Mouse (Mus musculus): ENCODE data around the gene Smoc2.

Gene Smoc2

GRCm38 (mm10) chr17:14353219-14354079 is 74.1 kb downstream of the Smoc2 start:
- DNase-seq, result no peak

- DNase-seq, result no peak
Observed at GRCm38 (mm10) chr17:14361511-14361910, 82.2 kb downstream of the Smoc2 start.

- DNase-seq, result no peak
Observed at GRCm38 (mm10) chr17:14370476-14370875, 91.2 kb downstream of the Smoc2 start.

GRCm38 (mm10) chr17:14371606-14372005 is 92.3 kb downstream of the Smoc2 start:
- DNase-seq, result no peak

GRCm38 (mm10) chr17:14372324-14373145 is 93.2 kb downstream of the Smoc2 start:
- DNase-seq, result peak; percentile 46 to 58

DNA sequence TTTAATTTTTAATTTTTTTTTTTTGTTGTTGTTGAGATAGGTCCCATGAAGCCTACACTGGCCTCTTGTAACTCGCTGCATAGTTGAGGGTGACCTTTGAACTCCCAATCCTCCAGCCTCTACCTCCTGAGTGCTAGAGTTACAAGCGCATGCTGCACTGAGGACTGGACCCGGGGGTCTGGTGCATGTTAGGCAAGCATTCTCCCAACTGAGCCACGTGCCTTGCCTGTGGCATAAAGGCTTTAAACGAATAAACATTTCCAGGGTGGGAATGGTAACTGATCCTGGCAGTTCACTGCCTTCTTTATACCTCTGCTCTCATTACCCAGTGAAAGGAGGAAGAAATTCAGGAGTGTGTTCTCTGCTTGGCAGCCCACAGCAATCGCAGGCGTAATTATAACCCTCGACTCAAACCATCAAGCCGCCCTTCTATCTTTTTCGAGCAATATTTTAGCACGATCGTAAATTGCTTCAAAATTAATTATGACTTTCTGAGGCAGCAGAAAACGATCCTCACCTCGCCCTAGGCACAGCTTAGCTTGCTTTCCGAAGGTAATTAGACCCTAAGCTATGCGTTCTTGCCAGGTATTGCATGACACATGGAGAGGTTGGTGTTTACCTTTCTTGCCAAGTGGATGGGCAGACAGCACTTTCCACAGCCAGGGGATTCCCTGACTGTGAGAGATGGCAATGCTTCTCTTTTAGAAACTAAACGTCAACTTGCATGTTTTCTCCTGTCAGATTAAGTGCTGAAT is 99.6 kb downstream of the Smoc2 start:
- no peak for DNase-seq

DNA sequence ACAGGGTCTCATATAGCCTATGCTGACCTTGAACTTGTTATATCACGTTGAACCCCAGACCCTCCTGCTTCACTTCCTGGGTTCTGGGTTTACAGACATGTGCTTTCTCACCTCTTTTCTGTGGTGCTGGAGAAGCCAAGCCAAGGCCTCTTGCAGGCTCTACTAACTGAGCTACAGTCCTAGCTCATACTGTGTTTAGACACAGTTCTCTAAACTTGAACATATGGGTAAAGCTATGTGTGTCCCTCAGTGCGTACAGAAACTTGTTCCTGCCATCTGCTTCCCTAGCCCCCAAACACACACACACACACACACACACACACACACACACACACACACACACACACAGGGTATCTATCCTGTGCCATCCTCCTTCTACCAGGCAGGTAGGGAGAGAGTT is 100.2 kb downstream of the Smoc2 start:
- no peak for DNase-seq

- DNase-seq, result no peak
Observed at GRCm38 (mm10) chr17:14379966-14380365, 100.7 kb downstream of the Smoc2 start.

GRCm38 (mm10) chr17:14380526-14380925 is 101.2 kb downstream of the Smoc2 start:
- DNase-seq, result no peak

GRCm38 (mm10) chr17:14381482-14381881 is 102.2 kb downstream of the Smoc2 start:
- DNase-seq, result no peak

DNA sequence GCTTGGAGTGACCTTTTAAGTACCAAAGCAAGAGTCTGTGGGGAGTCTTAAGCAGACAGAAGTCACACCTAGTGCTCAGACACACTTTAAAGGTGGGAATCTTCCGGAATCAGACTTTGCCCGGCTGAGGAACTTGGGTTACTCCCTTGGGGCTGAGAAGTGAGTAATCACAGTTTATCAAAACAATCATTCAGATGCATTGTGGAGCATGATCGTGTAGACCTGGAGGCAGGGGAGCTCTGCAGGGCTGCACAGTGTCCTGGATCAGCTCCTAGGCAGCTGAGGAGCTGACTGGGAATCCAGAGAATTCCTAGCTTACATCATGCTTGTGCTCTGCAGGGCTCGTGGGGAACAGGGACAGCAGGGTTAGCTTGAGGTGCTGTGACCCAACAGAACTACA is 104.7 kb downstream of the Smoc2 start:
- no peak for DNase-seq

- DNase-seq, result no peak
Observed at GRCm38 (mm10) chr17:14384980-14385379, 105.7 kb downstream of the Smoc2 start.

DNA sequence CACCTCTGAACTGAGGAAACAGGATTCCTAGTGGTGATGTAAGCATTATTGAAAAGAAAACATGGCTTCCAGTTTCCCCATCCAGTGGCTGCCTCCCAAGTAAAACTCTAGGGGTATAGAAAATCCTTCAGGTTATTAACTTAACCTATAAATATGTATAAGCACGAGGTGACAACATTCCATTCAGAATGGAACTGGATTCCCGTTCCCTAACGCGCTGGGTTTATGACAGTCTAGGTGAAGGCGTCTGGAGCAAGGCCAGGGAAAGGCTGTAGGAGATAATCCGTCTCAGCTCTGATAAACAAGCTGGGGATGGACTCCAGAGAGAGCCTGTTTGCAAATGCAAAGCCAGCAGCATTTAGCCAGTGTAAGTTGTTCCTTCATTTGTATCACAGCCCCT is 108.0 kb downstream of the Smoc2 start:
- DNase-seq, result no peak

DNA sequence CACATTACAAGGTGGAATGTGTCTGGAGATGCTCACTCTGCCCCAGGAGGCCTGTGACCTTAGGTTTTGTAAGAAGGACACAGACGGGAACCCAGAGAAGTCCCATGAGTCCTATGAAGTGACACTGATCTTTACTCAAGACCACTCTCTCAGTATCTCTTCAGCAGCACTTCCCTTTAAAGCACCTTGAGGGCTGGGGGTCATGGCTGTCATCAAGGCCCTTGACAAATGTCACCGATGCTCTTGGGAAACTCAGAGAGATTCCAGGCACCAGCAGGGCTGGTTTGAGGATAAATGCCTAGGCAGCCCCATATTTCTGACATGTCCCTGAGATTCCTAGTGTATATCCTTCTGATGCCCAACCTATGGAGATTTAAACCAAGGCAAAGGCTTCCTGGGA is 113.1 kb downstream of the Smoc2 start:
- DNase-seq, result no peak

GRCm38 (mm10) chr17:14394861-14395260 is 115.6 kb downstream of the Smoc2 start:
- DNase-seq, result no peak

DNA sequence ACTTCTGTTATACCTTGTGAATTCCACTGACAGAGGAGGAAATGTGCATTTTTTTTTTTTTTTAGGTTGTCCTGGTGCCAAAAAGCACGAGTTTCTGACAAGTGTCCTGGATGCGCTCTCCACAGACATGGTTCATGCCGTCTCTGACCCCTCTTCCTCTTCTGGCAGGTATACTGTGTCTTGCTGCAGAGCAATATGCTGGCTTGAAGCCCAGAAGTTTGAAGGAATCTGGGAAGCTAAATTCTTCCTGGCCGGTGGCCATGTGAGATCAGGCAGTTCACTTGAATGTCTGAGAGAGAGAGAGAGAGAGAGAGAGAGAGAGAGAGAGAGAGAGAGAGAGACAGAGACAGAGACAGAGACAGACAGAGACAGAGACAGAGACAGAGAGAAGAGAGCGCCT is 118.2 kb downstream of the Smoc2 start:
- DNase-seq, result no peak

- no peak for DNase-seq
Observed at GRCm38 (mm10) chr17:14398650-14399424, 119.5 kb downstream of the Smoc2 start.

DNA sequence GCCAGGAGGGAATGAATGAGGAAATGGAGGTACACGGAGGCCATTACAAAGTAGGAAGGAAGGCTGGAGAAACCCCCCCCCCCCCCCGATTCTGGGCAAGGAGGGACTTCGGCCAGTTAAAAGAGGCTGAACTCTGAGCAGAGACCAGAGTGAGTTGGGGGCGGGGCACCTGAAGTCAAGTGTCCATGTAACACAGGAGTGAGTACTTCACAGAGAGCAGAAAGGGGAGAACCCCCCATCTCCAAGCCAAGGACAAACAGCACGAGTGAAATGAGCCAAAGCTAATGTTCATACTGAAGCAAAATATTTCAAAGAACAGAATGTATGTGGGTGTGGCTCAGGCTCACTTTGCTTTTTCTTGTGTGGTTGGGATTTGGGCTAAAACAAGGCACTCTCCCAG is 121.7 kb downstream of the Smoc2 start:
- no peak for DNase-seq

DNA sequence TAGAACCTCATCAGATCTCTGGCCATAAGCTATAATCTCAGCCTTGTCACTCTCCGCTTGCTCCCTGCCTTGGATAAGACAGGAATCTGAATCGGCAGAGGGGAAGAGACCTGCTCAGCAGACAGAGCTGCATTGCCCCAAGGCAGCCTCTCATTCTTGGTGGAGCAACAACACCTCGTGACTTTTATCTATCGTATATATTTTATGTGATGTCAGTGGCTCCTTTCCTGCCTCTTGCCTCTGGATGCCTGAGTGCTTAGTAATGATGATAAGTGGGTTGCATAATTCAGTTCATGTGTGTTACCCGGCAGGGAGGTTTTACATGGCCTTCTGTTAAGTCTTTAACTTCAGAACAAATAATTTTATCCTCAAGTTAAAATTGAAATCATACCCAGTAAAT is 128.6 kb downstream of the Smoc2 start:
- DNase-seq, result no peak

- DNase-seq, result no peak
Observed at GRCm38 (mm10) chr17:14412460-14412859, 133.2 kb downstream of the Smoc2 start.

- DNase-seq, result no peak
Observed at GRCm38 (mm10) chr17:14414511-14414910, 135.2 kb downstream of the Smoc2 start.

DNA sequence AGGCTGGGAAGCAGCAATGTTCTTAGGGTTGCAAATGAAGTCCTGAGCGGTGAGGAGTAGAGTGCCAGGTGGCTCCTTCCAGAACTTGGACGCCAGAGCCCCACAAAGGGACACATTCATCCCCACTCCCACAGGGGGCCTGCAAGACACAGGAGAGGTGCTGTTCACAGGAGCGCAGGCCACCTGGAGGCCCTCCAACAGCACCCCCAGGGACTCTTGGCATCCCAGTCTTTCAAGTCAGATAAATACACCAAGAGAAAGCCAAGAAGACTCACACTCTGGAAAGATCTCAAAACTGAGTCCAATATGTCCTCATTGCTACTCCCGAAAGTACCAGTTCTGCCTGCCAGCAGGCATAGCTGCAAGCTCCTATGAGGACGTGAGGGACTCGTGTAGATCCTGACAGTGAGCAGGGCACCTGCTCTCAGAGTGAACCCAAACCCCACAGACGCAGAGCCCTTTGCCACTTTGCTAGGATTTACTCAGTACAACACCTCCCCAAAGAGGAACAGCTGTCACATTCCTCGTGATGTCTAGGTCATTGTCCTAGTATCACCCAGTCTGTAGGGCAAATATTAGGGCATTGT is 141.2 kb downstream of the Smoc2 start:
- DNase-seq, result peak; percentile 25 to 28
